Comparison of ENCODE assay signal across 15 mouse cellular contexts in the genomic region with DNA sequence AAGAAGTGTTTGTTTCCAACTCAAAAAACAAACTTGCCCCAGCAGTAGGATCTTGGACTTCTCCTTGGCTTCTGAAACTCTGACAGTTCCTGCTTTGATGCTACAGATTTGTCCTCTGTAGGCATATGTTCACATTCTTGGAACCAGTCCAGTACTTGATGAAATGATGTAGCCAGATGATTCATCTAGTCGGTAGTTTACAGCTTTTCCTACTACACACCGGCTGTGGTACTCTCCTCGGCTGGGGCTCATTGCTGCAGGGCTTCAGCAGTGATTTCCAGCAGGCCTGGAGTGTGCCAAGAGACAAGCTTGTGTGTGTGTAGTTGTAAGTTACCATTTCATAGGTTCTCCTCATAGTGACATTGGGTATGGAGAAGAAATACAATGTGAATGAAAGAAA.
DNase-seq lines count a peak whose midpoint lies in the region; ATAC-seq and TF ChIP-seq lines count a peak whose summit lies in the region.
"Had no signal": no experiment of that assay in that cellular context is flagged by ENCODE, and none has a peak within 500 bp of the region (broad histone marks: within the 10 kb centered on the region; RNA-seq: fewer than 3 reads in every experiment).

No protein-coding gene starts in this region.

- peak; percentile 38 for DNase-seq in forebrain, embryonic 14.5 days (ENCODE audit: low spot score)
- DNase-seq in lung, embryonic 14.5 days: peak; percentile 56
- no peak for DNase-seq in lung, postnatal 4 days
- DNase-seq in Patski (ENCODE audit: low read depth, low spot score): peak; percentile 54
- peak; percentile 32 to 75 for DNase-seq in left cerebral cortex, postnatal 25 days (ENCODE audit: low spot score in 2 of 2)
- no peak for DNase-seq in cerebellum, postnatal 4 days (ENCODE audit: low spot score in 2 of 2)
- DNase-seq in heart, embryonic 10.5 days (ENCODE audit: low spot score): no peak
- DNase-seq: cerebellum, adult 11-12 months; gastrocnemius, postnatal 25 days; kidney, adult 8-10 months had no signal

- H3K4me1 ChIP-seq in forebrain, embryonic 14.5 days (ENCODE audit: control insufficient read depth, insufficient read depth, low read length): no peaks in the 10 kb centered on the region
- 0 out of 2 replicates have a peak, but pooled peaks cover 3% of the 10 kb centered on the region for H3K4me1 ChIP-seq in forebrain, embryonic 15.5 days
- no peaks in the 10 kb centered on the region for H3K4me1 ChIP-seq in lung, embryonic 14.5 days (ENCODE audit: insufficient read depth)
- H3K4me1 ChIP-seq in heart, embryonic 10.5 days: no peaks in the 10 kb centered on the region
- H3K4me1 ChIP-seq: heart, embryonic 15.5 days; hindbrain, embryonic 15.5 days; midbrain, embryonic 12.5 days; neural tube, embryonic 12.5 days had no signal

- no peak overlapping the region for H3K4me3 ChIP-seq in forebrain, embryonic 14.5 days (ENCODE audit: low read depth, low read length)
- no peak overlapping the region for H3K4me3 ChIP-seq in forebrain, embryonic 15.5 days
- no peak overlapping the region for H3K4me3 ChIP-seq in lung, embryonic 14.5 days (ENCODE audit: low read depth, low read length)
- no peak overlapping the region for H3K4me3 ChIP-seq in heart, embryonic 10.5 days
- H3K4me3 ChIP-seq: heart, embryonic 15.5 days; hindbrain, embryonic 15.5 days; midbrain, embryonic 12.5 days; neural tube, embryonic 12.5 days had no signal

- intact Hi-C loops in left cerebral cortex, postnatal 25 days (cut with DNase I): no loop called here

- CTCF ChIA-PET in Patski (lab: Charles Lee): interaction anchor here (1.2 to 2.1 kb wide), 2 partner anchors 18 to 37 kb away, joined by 3 to 5 read pairs; no protein-coding TSS in a partner anchor

- ATAC-seq in forebrain, embryonic 14.5 days: no peak
- ATAC-seq in forebrain, embryonic 15.5 days (replicated peaks): no peak
- no peak for ATAC-seq in lung, embryonic 14.5 days (ENCODE audit: insufficient read depth)
- ATAC-seq in Patski: peak; percentile 86

- in situ Hi-C loops in Patski (cut with MboI; ENCODE audit: low pct_unique_long_range_greater_than_20kb): no loop called here

- WGBS in forebrain, embryonic 14.5 days: 68% methylated on average over 3 of the region's 3 CpGs
- 70% methylated on average over 3 of the region's 3 CpGs for WGBS in forebrain, embryonic 15.5 days
- WGBS in lung, embryonic 14.5 days: 36% methylated on average over 3 of the region's 3 CpGs
- WGBS in heart, embryonic 10.5 days: 79% methylated on average over 3 of the region's 3 CpGs

- POLR2A ChIA-PET in Patski (lab: Charles Lee): no interaction called here

- no peaks in the 10 kb centered on the region; the same call in 1 of the 2 replicates for H3K36me3 ChIP-seq in forebrain, embryonic 14.5 days (ENCODE audit: control insufficient read depth, insufficient read depth, low read length)
- H3K36me3 ChIP-seq in forebrain, embryonic 15.5 days: peaks cover 3% of the 10 kb centered on the region
- H3K36me3 ChIP-seq in lung, embryonic 14.5 days (ENCODE audit: insufficient read depth): peaks cover 7% of the 10 kb centered on the region; the same call in 1 of the 2 replicates
- H3K36me3 ChIP-seq in heart, embryonic 10.5 days: peaks cover 6% of the 10 kb centered on the region; the same call in 1 of the 2 replicates
- H3K36me3 ChIP-seq: heart, embryonic 15.5 days; hindbrain, embryonic 15.5 days; midbrain, embryonic 12.5 days; neural tube, embryonic 12.5 days had no signal

- no peak for TF ChIP-seq CTCF in lung, embryonic 14.5 days (IDR thresholded peaks at IDR 0.05; ENCODE audit: low read depth)
- TF ChIP-seq CTCF in Patski (IDR thresholded peaks at IDR 0.05): no peak

- no peak overlapping the region for H3K4me2 ChIP-seq in forebrain, embryonic 14.5 days (ENCODE audit: low read length)
- no peak overlapping the region for H3K4me2 ChIP-seq in forebrain, embryonic 15.5 days (replicated peaks)
- H3K4me2 ChIP-seq in lung, embryonic 14.5 days: no peak overlapping the region
- H3K4me2 ChIP-seq: heart, embryonic 15.5 days; hindbrain, embryonic 15.5 days; midbrain, embryonic 12.5 days; neural tube, embryonic 12.5 days had no signal

- no peaks in the 10 kb centered on the region for H3K9me3 ChIP-seq in forebrain, embryonic 14.5 days (replicated peaks; ENCODE audit: control insufficient read depth, low read length)
- H3K9me3 ChIP-seq in forebrain, embryonic 15.5 days: no peaks in the 10 kb centered on the region
- no peaks in the 10 kb centered on the region for H3K9me3 ChIP-seq in lung, embryonic 14.5 days (ENCODE audit: low read depth, low read length)
- no peaks in the 10 kb centered on the region for H3K9me3 ChIP-seq in heart, embryonic 10.5 days
- H3K9me3 ChIP-seq: heart, embryonic 15.5 days; hindbrain, embryonic 15.5 days; midbrain, embryonic 12.5 days; neural tube, embryonic 12.5 days had no signal

- no peak overlapping the region for H3K9ac ChIP-seq in forebrain, embryonic 14.5 days (ENCODE audit: low read length)
- no peak overlapping the region for H3K9ac ChIP-seq in forebrain, embryonic 15.5 days (replicated peaks)
- no peak overlapping the region for H3K9ac ChIP-seq in lung, embryonic 14.5 days
- H3K9ac ChIP-seq: heart, embryonic 15.5 days; hindbrain, embryonic 15.5 days; midbrain, embryonic 12.5 days; neural tube, embryonic 12.5 days had no signal

- no peak overlapping the region for H3K27ac ChIP-seq in forebrain, embryonic 14.5 days (ENCODE audit: low read depth, low read length)
- no peak overlapping the region for H3K27ac ChIP-seq in forebrain, embryonic 15.5 days (replicated peaks)
- H3K27ac ChIP-seq in lung, embryonic 14.5 days (ENCODE audit: low read depth): no peak overlapping the region
- H3K27ac ChIP-seq in heart, embryonic 10.5 days: no peak overlapping the region
- H3K27ac ChIP-seq: heart, embryonic 15.5 days; hindbrain, embryonic 15.5 days; midbrain, embryonic 12.5 days; neural tube, embryonic 12.5 days had no signal

- no peaks in the 10 kb centered on the region for H3K27me3 ChIP-seq in forebrain, embryonic 14.5 days (replicated peaks; ENCODE audit: control insufficient read depth, insufficient read depth, low read length)
- no peaks in the 10 kb centered on the region for H3K27me3 ChIP-seq in forebrain, embryonic 15.5 days
- no peaks in the 10 kb centered on the region for H3K27me3 ChIP-seq in lung, embryonic 14.5 days (ENCODE audit: insufficient read depth, low read length)
- no peaks in the 10 kb centered on the region for H3K27me3 ChIP-seq in Patski
- H3K27me3 ChIP-seq in heart, embryonic 10.5 days (ENCODE audit: insufficient read depth, poor library complexity, severe bottlenecking): no peaks in the 10 kb centered on the region
- H3K27me3 ChIP-seq: heart, embryonic 15.5 days; hindbrain, embryonic 15.5 days; midbrain, embryonic 12.5 days; neural tube, embryonic 12.5 days had no signal

Comparison
In these comparisons a context has a peak if more than half of its experiments do, and no peak if none do; other contexts are left out.
1. DNase-seq: peak in forebrain, embryonic 14.5 days (single experiment), lung, embryonic 14.5 days (single experiment), Patski (single experiment) and left cerebral cortex, postnatal 25 days (2 of 2); none in lung, postnatal 4 days (0 of 2), cerebellum, postnatal 4 days (0 of 2) and heart, embryonic 10.5 days (single experiment).